Mouse (Mus musculus): ENCODE results near the gene Spout1. TPM values are rescaled to one million over a fixed set of nuclear protein-coding genes. Genes with fewer than 3 reads are reported as not detected.

Spout1 gene
- total and polyA plus RNA-seq, 2 experiments from 2014 or later, result 13.6 to 16.3 TPM

GRCm38 (mm10) chr2:30176561-30176960 is 1.7 kb downstream of the Spout1 start:
- TF ChIP-seq CTCF (IDR thresholded peaks at IDR 0.05; ENCODE audit: low read depth), result no peak
- TF ChIP-seq EP300 (IDR thresholded peaks at IDR 0.05; ENCODE audit: low read depth), result no peak
- WGBS, result 95% methylated on average over 2 of the region's 2 CpGs
- peaks cover 43% of the 10 kb centered on the region for H3K36me3 ChIP-seq (replicated peaks; ENCODE audit: control insufficient read depth, insufficient read depth, low read length)
- H3K27me3 ChIP-seq (ENCODE audit: control insufficient read depth, insufficient read depth, low read length), result no peaks in the 10 kb centered on the region
- no peak overlapping the region for H3K27ac ChIP-seq (ENCODE audit: low read depth)
- ATAC-seq (ENCODE audit: insufficient read depth, low read depth), result no peak
- no peak overlapping the region for H3K9ac ChIP-seq (replicated peaks; ENCODE audit: low read depth, low read length)
- no peak overlapping the region for H3K4me3 ChIP-seq (ENCODE audit: low read depth, low read length)
- DNase-seq (ENCODE audit: low spot score), result no peak
- no peaks in the 10 kb centered on the region for H3K9me3 ChIP-seq (replicated peaks; ENCODE audit: control insufficient read depth, low read length)
- H3K4me2 ChIP-seq (ENCODE audit: low read depth, low read length), result no peak overlapping the region
- peaks cover 14% of the 10 kb centered on the region for H3K4me1 ChIP-seq (ENCODE audit: control insufficient read depth, insufficient read depth)

- no peak overlapping the region for H3K4me3 ChIP-seq (ENCODE audit: low read depth, low read length)
- DNase-seq (ENCODE audit: low spot score), result no peak
- H3K4me1 ChIP-seq (ENCODE audit: control insufficient read depth, insufficient read depth), result peaks cover 14% of the 10 kb centered on the region
- H3K4me2 ChIP-seq (ENCODE audit: low read depth, low read length), result no peak overlapping the region
- H3K27me3 ChIP-seq (ENCODE audit: control insufficient read depth, insufficient read depth, low read length), result no peaks in the 10 kb centered on the region
- no peak for TF ChIP-seq EP300 (IDR thresholded peaks at IDR 0.05; ENCODE audit: low read depth)
- no peak for TF ChIP-seq CTCF (IDR thresholded peaks at IDR 0.05; ENCODE audit: low read depth)
- H3K9ac ChIP-seq (replicated peaks; ENCODE audit: low read depth, low read length), result no peak overlapping the region
- H3K36me3 ChIP-seq (replicated peaks; ENCODE audit: control insufficient read depth, insufficient read depth, low read length), result peaks cover 43% of the 10 kb centered on the region
- no peaks in the 10 kb centered on the region for H3K9me3 ChIP-seq (replicated peaks; ENCODE audit: control insufficient read depth, low read length)
- H3K27ac ChIP-seq (ENCODE audit: low read depth), result no peak overlapping the region
- WGBS, result 78% methylated on average over 8 of the region's 8 CpGs
- no peak for ATAC-seq (ENCODE audit: insufficient read depth, low read depth)
Measured at GRCm38 (mm10) chr2:30175897-30176296, 2.4 kb downstream of the Spout1 start.

GRCm38 (mm10) chr2:30173541-30174240 is 4.6 kb downstream of the Spout1 start:
- Histone ChIP-seq H3K27me3 (ENCODE audit: control insufficient read depth, insufficient read depth, low read length) (no peaks in the 10 kb centered on the region), H3K4me3 (ENCODE audit: low read depth, low read length) (no peak overlapping the region), H3K9ac (replicated peaks; ENCODE audit: low read depth, low read length) (no peak overlapping the region), H3K4me1 (ENCODE audit: control insufficient read depth, insufficient read depth) (peaks cover 14% of the 10 kb centered on the region), H3K4me2 (ENCODE audit: low read depth, low read length) (no peak overlapping the region), H3K36me3 (replicated peaks; ENCODE audit: control insufficient read depth, insufficient read depth, low read length) (peaks cover 43% of the 10 kb centered on the region), H3K9me3 (replicated peaks; ENCODE audit: control insufficient read depth, low read length) (no peaks in the 10 kb centered on the region), H3K27ac (ENCODE audit: low read depth) (no peak overlapping the region)
- no peak for DNase-seq (ENCODE audit: low spot score)
- no peak for ATAC-seq (ENCODE audit: insufficient read depth, low read depth)
- TF ChIP-seq CTCF (IDR thresholded peaks at IDR 0.05; ENCODE audit: low read depth) (no peak), EP300 (IDR thresholded peaks at IDR 0.05; ENCODE audit: low read depth) (no peak)
- 90% methylated on average over 20 of the region's 20 CpGs for WGBS

GRCm38 (mm10) chr2:30171997-30172382 is 6.3 kb downstream of the Spout1 start:
- Histone ChIP-seq H3K9ac (replicated peaks; ENCODE audit: low read depth, low read length) (peak overlapping the region; percentile 70), H3K36me3 (replicated peaks; ENCODE audit: control insufficient read depth, insufficient read depth, low read length) (peaks cover 43% of the 10 kb centered on the region), H3K4me3 (ENCODE audit: low read depth, low read length) (peak overlapping the region; percentile 71), H3K9me3 (replicated peaks; ENCODE audit: control insufficient read depth, low read length) (peaks cover under 1% of the 10 kb centered on the region; the same call in 1 of the 2 replicates), H3K4me1 (ENCODE audit: control insufficient read depth, insufficient read depth) (peaks cover 7% of the 10 kb centered on the region), H3K4me2 (ENCODE audit: low read depth, low read length) (peak overlapping the region; percentile 78), H3K27me3 (ENCODE audit: control insufficient read depth, insufficient read depth, low read length) (no peaks in the 10 kb centered on the region), H3K27ac (ENCODE audit: low read depth) (peak overlapping the region; percentile 97)
- WGBS, result 0% methylated on average over 19 of the region's 19 CpGs
- DNase-seq (ENCODE audit: low spot score), result no peak
- TF ChIP-seq CTCF (IDR thresholded peaks at IDR 0.05; ENCODE audit: low read depth) (no peak), EP300 (IDR thresholded peaks at IDR 0.05; ENCODE audit: low read depth) (no peak; the same call in 1 of the 2 replicates)
- ATAC-seq (ENCODE audit: insufficient read depth, low read depth), result no peak

GRCm38 (mm10) chr2:30171371-30171996 is 6.8 kb downstream of the Spout1 start, which contains the start of gene Endog:
TSS of gene Endog (plus strand) at chr2:30171493.
- H3K4me3 ChIP-seq (ENCODE audit: low read depth, low read length), result peak within 1 kb of the TSS; percentile 71
- peak within 1 kb of the TSS; percentile 70 for H3K9ac ChIP-seq (replicated peaks; ENCODE audit: low read depth, low read length)
- peaks cover 38% of the 10 kb centered on the region for H3K36me3 ChIP-seq (replicated peaks; ENCODE audit: control insufficient read depth, insufficient read depth, low read length)
- TF ChIP-seq CTCF (IDR thresholded peaks at IDR 0.05; ENCODE audit: low read depth), result no peak
- no peak for TF ChIP-seq EP300 (IDR thresholded peaks at IDR 0.05; ENCODE audit: low read depth)
- ATAC-seq (ENCODE audit: insufficient read depth, low read depth), result peak; percentile 98
- peak; percentile 91 for DNase-seq (ENCODE audit: low spot score)
- no peaks in the 10 kb centered on the region for H3K27me3 ChIP-seq (ENCODE audit: control insufficient read depth, insufficient read depth, low read length)
- H3K9me3 ChIP-seq (replicated peaks; ENCODE audit: control insufficient read depth, low read length), result peaks cover 6% of the 10 kb centered on the region
- WGBS, result under 1% methylated on average over 65 of the region's 75 CpGs
- H3K4me1 ChIP-seq (ENCODE audit: control insufficient read depth, insufficient read depth), result peaks cover 7% of the 10 kb centered on the region
- peak within 1 kb of the TSS; percentile 97 for H3K27ac ChIP-seq (ENCODE audit: low read depth)
- H3K4me2 ChIP-seq (ENCODE audit: low read depth, low read length), result peak within 1 kb of the TSS; percentile 78
